In genomic region chr13:4125846-4126245, GRCm38 (mm10) we compare ENCODE assay signal across 9 mouse cellular contexts. TPM values are rescaled to one million over a fixed set of nuclear protein-coding genes. Genes with fewer than 3 reads are reported as not detected.
DNase-seq lines count a peak whose midpoint lies in the region; ATAC-seq and TF ChIP-seq lines count a peak whose summit lies in the region.
"Not testable (repeated sequence)": the region's sequence is repeated elsewhere in the genome, so short reads cannot be mapped to it uniquely, and the experiment has no call there.
"Had no signal": no experiment of that assay in that cellular context is flagged by ENCODE, and none has a peak within 500 bp of the region (broad histone marks: within the 10 kb centered on the region; RNA-seq: fewer than 3 reads in every experiment).

No protein-coding gene starts in this region.

- CTCF ChIA-PET in Patski (lab: Charles Lee), result not testable (repeated sequence)

- POLR2A ChIA-PET in Patski (lab: Charles Lee), result not testable (repeated sequence)

- DNase-seq in ES-CJ7 (ENCODE audit: low read depth, low spot score), result peak; percentile 24
- peak; percentile 72 for DNase-seq in Muller cell, postnatal 12 days (ENCODE audit: inconsistent ontology term)
- peak; percentile 4 for DNase-seq in Patski (ENCODE audit: low read depth, low spot score)
- DNase-seq in R1 (ENCODE audit: low read depth, low spot score), result peak; percentile 64
- DNase-seq in ZHBTc4 (ENCODE audit: low read depth, low spot score), result peak; percentile 48
- DNase-seq in brain, embryonic 14.5 days (ENCODE audit: low read depth), result peak; percentile 1

- not testable (repeated sequence) for H3K27me3 ChIP-seq in Patski

- not testable (repeated sequence) for TF ChIP-seq CTCF in Patski (IDR thresholded peaks at IDR 0.05); brain, embryonic 14.5 days (IDR thresholded peaks at IDR 0.05; ENCODE audit: borderline replicate concordance, extremely low read depth, insufficient read depth, insufficient read length)

- not testable (repeated sequence) for ATAC-seq in Patski

- not testable (repeated sequence) for TF ChIP-seq POLR2A in brain, embryonic 14.5 days (IDR thresholded peaks at IDR 0.05; ENCODE audit: borderline replicate concordance, extremely low read depth, insufficient read depth, insufficient read length, poor library complexity, severe bottlenecking)

- in situ Hi-C loops in Patski (cut with MboI; ENCODE audit: low pct_unique_long_range_greater_than_20kb), result not testable (repeated sequence)

RNA-seq across cellular contexts. Expression of gene Akr1c18, which starts 24.6 kb away (rescaled TPM):
- 0.49 TPM for polyA plus RNA-seq in Patski (2021)
- 0.11 TPM in 1 of 2 replicates, not detected in the other for polyA plus RNA-seq in brain, embryonic 14.5 days (2012; rRNA removed)
- polyA plus RNA-seq: C2C12; cerebellum, adult 2 months; G1E had no signal

Comparison
In these comparisons a context has a peak if more than half of its experiments do, and no peak if none do; other contexts are left out.
1. DNase-seq: peak in every context shown above with its lines; median percentile 72 in Muller cell, postnatal 12 days; 64 in R1; 48 in ZHBTc4; 24 in ES-CJ7; 4 in Patski; 1 in brain, embryonic 14.5 days.